Mouse (Mus musculus) intestine, postnatal 0 days (tissue): ENCODE measurements around the gene Comt. TPM values are rescaled to one million over a fixed set of nuclear protein-coding genes. Genes with fewer than 3 reads are reported as not detected.

ENCODE experiments used
- ATAC-seq: fragments of 200-750 bp; cut with Nextera tagmentation; 2 replicates; pipeline ENCODE4 v1.8.0; 2017; ENCODE audit warnings: mild to moderate bottlenecking, moderate TSS enrichment, moderate library complexity
- H3K27ac ChIP-seq: fragments of 300-500 bp; sonication (generic); 2 replicates; pipeline ENCODE4 v1.5.1; 2014; ENCODE audit warnings: mild to moderate bottlenecking, low read depth, low read length, moderate library complexity
- H3K27me3 ChIP-seq: fragments of 300-500 bp; sonication (generic); replicated peaks from 2 replicates; pipeline ENCODE4 v1.6.1; 2014; ENCODE audit warnings: low read length, mixed read lengths; ENCODE audit not compliant: control insufficient read depth, insufficient read depth
- H3K36me3 ChIP-seq: fragments of 300-500 bp; sonication (generic); 2 replicates; pipeline ENCODE4 v1.6.1; 2014; ENCODE audit warnings: mild to moderate bottlenecking, moderate library complexity; ENCODE audit not compliant: control insufficient read depth, insufficient read depth
- H3K4me1 ChIP-seq: fragments of 300-500 bp; sonication (generic); replicated peaks from 2 replicates; pipeline ENCODE4 v1.6.1; 2014; ENCODE audit warnings: antibody characterized with exemption, low read length, mixed read lengths; ENCODE audit not compliant: control insufficient read depth, insufficient read depth
- H3K4me2 ChIP-seq: fragments of 300-500 bp; sonication (generic); replicated peaks from 2 replicates; pipeline ENCODE4 v1.6.1; 2014; ENCODE audit warnings: low read depth, mild to moderate bottlenecking, moderate library complexity
- H3K4me3 ChIP-seq: fragments of 300-500 bp; sonication (generic); 2 replicates; pipeline ENCODE4 v1.5.1; 2014; ENCODE audit warnings: low read depth, low read length
- H3K9ac ChIP-seq: fragments of 300-500 bp; sonication (generic); 2 replicates; pipeline ENCODE4 v1.6.1; 2014; ENCODE audit warnings: mild to moderate bottlenecking, low read depth, low read length
- H3K9me3 ChIP-seq: fragments of 300-500 bp; sonication (generic); 2 replicates; pipeline ENCODE4 v1.6.1; 2016; ENCODE audit warnings: mixed run types; ENCODE audit not compliant: control insufficient read depth
- CTCF ChIP-seq: sonication (generic); IDR thresholded peaks from 2 replicates; pipeline ENCODE4 v1.5.1; 2016; ENCODE audit warnings: low read depth, mild to moderate bottlenecking, control low read depth, antibody characterized with exemption, moderate library complexity
- whole genome bisulfite sequencing: fragments of 180-500 bp; shearing (Covaris S2); extraction: QIAGEN DNeasy Blood & Tissue Kit; methylation state at CpG from one replicate; pipeline ENCODE4 v1.1.7; 2014; 5-methylcytosine and 5-hydroxymethylcytosine counted together
- microRNA-seq: library from miRNA; unstranded; fragments of <30 nt; microRNA quantifications from one replicate; pipeline ENCODE4, GENCODE M21; 2016
- polyA plus RNA-seq: library from polyadenylated mRNA; unstranded; fragments of >200 nt; fragmentation: Nextera tagmentation; extraction: Ambion mirVana; gene quantifications from 2 replicates; pipeline ENCODE4 v1.2.1, GENCODE M21; 2015

Gene Comt
- polyA plus RNA-seq, 1 experiment from 2014 or later, result 103 TPM

GRCm38 (mm10) chr16:18356961-18357360 is 69.7 kb downstream of the Comt start:
- 85% methylated on average over 1 of the region's 1 CpGs for WGBS
- no peak for TF ChIP-seq CTCF
- no peaks in the 10 kb centered on the region for H3K27me3 ChIP-seq

More at GRCm38 (mm10) chr16:18356961-18357360, 69.7 kb downstream of the Comt start:
- no peaks in the 10 kb centered on the region for H3K4me1 ChIP-seq
- no peak overlapping the region for H3K4me2 ChIP-seq
- H3K9ac ChIP-seq, result no peak overlapping the region
- H3K27ac ChIP-seq, result no peak overlapping the region
- ATAC-seq, result no peak
- H3K4me3 ChIP-seq, result no peak overlapping the region
- H3K36me3 ChIP-seq, result no peaks in the 10 kb centered on the region; the same call in 1 of the 2 replicates
- no peaks in the 10 kb centered on the region for H3K9me3 ChIP-seq

Small RNAs within 50 kb of the gene (microRNA-seq; reads per million reads assigned to microRNA genes)
- gene Gm26219, result not detected

Other genes with a start within 250 kb of the Comt start
- gene Ccdc188, start 209.0 kb downstream of the Comt start, polyA plus RNA-seq, result not detected in 2 replicates
- 4.3 and 5.0 TPM in 2 replicates for gene Zdhhc8, start 191.7 kb downstream of the Comt start, polyA plus RNA-seq
- gene Trmt2a, start 178.2 kb downstream of the Comt start, polyA plus RNA-seq, result 26.1 and 28.7 TPM in 2 replicates
- 229 and 231 TPM in 2 replicates for gene Ranbp1, start 178.1 kb downstream of the Comt start, polyA plus RNA-seq
- 1.2 and 1.5 TPM in 2 replicates for gene Gm49776, start 168.5 kb downstream of the Comt start, polyA plus RNA-seq
- gene Dgcr8, start 137.6 kb downstream of the Comt start, polyA plus RNA-seq, result 7.1 TPM in 2 replicates
- gene Tango2, start 78.7 kb downstream of the Comt start, polyA plus RNA-seq, result 78.6 and 85.2 TPM in 2 replicates
- gene Arvcf, start 78.7 kb downstream of the Comt start, polyA plus RNA-seq, result 9.3 and 9.6 TPM in 2 replicates
- 24.8 and 25.0 TPM in 2 replicates for gene Txnrd2, start 468 bp downstream of the Comt start, polyA plus RNA-seq
- gene Gnb1l, start 71.9 kb upstream of the Comt start, polyA plus RNA-seq, result 11.0 and 12.6 TPM in 2 replicates
- gene Rtl10, start 72.0 kb upstream of the Comt start, polyA plus RNA-seq, result 1.4 and 1.8 TPM in 2 replicates
- gene Tbx1, start 163.8 kb upstream of the Comt start, polyA plus RNA-seq, result 0.93 and 1.0 TPM in 2 replicates
- 1.6 and 2.4 TPM in 2 replicates for gene Gp1bb, start 195.6 kb upstream of the Comt start, polyA plus RNA-seq
- 0.34 and 1.4 TPM in 2 replicates for gene Gm49601, start 199.6 kb upstream of the Comt start, polyA plus RNA-seq
- gene Sept5, start 203.1 kb upstream of the Comt start, polyA plus RNA-seq, result 24.7 and 25.4 TPM in 2 replicates